Comparison of ENCODE assay signal across 8 mouse cellular contexts in the genomic region with DNA sequence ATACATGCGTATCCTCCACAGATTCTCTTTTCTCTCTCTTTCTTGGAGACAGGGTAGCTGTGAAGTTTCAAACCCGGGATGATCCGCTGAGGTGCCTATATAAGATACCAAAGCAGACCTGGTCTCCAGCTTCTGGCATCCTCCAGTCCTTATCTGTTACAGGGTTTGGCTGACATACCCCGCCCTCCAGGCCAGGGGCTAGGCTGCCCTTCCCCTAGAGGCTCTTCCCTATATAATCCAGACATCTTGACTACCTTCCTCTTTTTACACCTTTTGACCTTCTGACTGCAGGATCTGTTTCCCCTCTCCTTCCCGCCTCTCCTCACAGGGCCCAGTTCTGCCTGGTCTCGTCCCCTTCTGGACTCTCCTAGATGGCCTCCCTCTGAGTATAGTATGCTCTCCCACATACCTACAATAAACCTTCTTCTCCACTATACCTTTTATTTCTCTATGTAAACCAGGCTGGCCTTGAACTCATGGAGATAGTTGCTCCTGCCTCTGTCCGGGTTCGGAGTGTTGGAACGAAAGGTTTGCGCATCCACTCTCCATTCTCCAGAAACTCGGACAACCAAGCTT. TPM values are rescaled to one million over a fixed set of nuclear protein-coding genes. Genes with fewer than 3 reads are reported as not detected.
DNase-seq lines count a peak whose midpoint lies in the region; ATAC-seq and TF ChIP-seq lines count a peak whose summit lies in the region.

No protein-coding gene starts in this region.

- peak overlapping the region; percentile 79 for H3K4me2 ChIP-seq in liver, embryonic 16.5 days (ENCODE audit: low read depth, low read length)
- peak overlapping the region; percentile 72 for H3K4me2 ChIP-seq in stomach, embryonic 14.5 days (replicated peaks; ENCODE audit: low read depth, low read length)

- no peaks in the 10 kb centered on the region for H3K9me3 ChIP-seq in ES-E14 (ENCODE audit: control insufficient read depth, insufficient read depth, low read depth, low read length)
- no peaks in the 10 kb centered on the region for H3K9me3 ChIP-seq in liver, embryonic 16.5 days (replicated peaks; ENCODE audit: control insufficient read depth, low read length)
- H3K9me3 ChIP-seq in stomach, embryonic 14.5 days (ENCODE audit: control insufficient read depth, low read depth, low read length) = no peaks in the 10 kb centered on the region

- intact Hi-C loops in heart, adult 2 months (cut with DNase I) = loop anchor here (2.0 kb wide), 2 partner anchors 26 to 54 kb away; partner anchors contain the start of genes Dynll1 and Rnf10

- peaks cover 3% of the 10 kb centered on the region; the same call in 1 of the 2 replicates for H3K4me1 ChIP-seq in heart, adult 2 months (ENCODE audit: control insufficient read depth, insufficient read depth, low read length)
- peaks cover 0 to 2% of the 10 kb centered on the region in 2 experiments; a peak in 3 of 4 replicates for H3K4me1 ChIP-seq in ES-E14 (ENCODE audit: control insufficient read depth in 2 of 2, insufficient read depth in 2 of 2, low read length in 2 of 2, poor library complexity in 1 of 2)
- H3K4me1 ChIP-seq in liver, embryonic 16.5 days (ENCODE audit: control insufficient read depth, low read depth, low read length) = peaks cover 37% of the 10 kb centered on the region
- peaks cover 23% of the 10 kb centered on the region for H3K4me1 ChIP-seq in stomach, embryonic 14.5 days (ENCODE audit: control insufficient read depth, insufficient read depth, low read length)

- no peak for TF ChIP-seq EP300 in heart, adult 2 months (IDR thresholded peaks at IDR 0.05; ENCODE audit: insufficient read depth, low read depth, low read length)

- no peak for TF ChIP-seq CTCF in heart, adult 2 months (IDR thresholded peaks at IDR 0.05)

- H3K9ac ChIP-seq in heart, adult 2 months (ENCODE audit: low read depth, low read length) = peak overlapping the region; percentile 80
- H3K9ac ChIP-seq in ES-E14 (ENCODE audit: insufficient read depth, low read depth, low read length, poor library complexity, severe bottlenecking) = peak overlapping the region; percentile 68
- peak overlapping the region; percentile 97 for H3K9ac ChIP-seq in liver, embryonic 16.5 days (ENCODE audit: low read depth, low read length)
- H3K9ac ChIP-seq in stomach, embryonic 14.5 days (replicated peaks; ENCODE audit: low read depth, low read length) = peak overlapping the region; percentile 65

- TF ChIP-seq POLR2A in heart, adult 2 months (IDR thresholded peaks at IDR 0.05; ENCODE audit: insufficient read depth, low read depth, low read length) = no peak

- H3K79me2 ChIP-seq in heart, adult 2 months (replicated peaks; ENCODE audit: control insufficient read depth, insufficient read depth, low read length) = no peaks in the 10 kb centered on the region

- DNase-seq in heart, adult 2 months = peak in 1 of 2 experiments; percentile 21
- DNase-seq in heart, adult 9 months (ENCODE audit: low spot score in 2 of 2) = no peak
- DNase-seq in ES-E14 (ENCODE audit: low read depth, low spot score) = no peak
- no peak for DNase-seq in adrenal gland, postnatal 14 days
- DNase-seq in testis, postnatal 14 days (ENCODE audit: low spot score) = no peak

- H3K27ac ChIP-seq in heart, adult 2 months = peak overlapping the region; percentile 80
- peak overlapping the region; percentile 14; the same call in 1 of the 2 replicates for H3K27ac ChIP-seq in ES-E14 (ENCODE audit: insufficient read depth, low read depth, low read length, poor library complexity, severe bottlenecking)
- H3K27ac ChIP-seq in liver, embryonic 16.5 days (ENCODE audit: low read length) = peak overlapping the region; percentile 92
- H3K27ac ChIP-seq in stomach, embryonic 14.5 days (ENCODE audit: low read length) = peak overlapping the region; percentile 29; the same call in 1 of the 2 replicates

- ATAC-seq in granulocyte monocyte progenitor cell, adult 5-6 weeks (replicated peaks; ENCODE audit: poor library complexity, severe bottlenecking) = peak; percentile 51
- ATAC-seq in liver, embryonic 16.5 days (ENCODE audit: low read depth) = peak; percentile 83
- ATAC-seq in stomach, embryonic 14.5 days (ENCODE audit: insufficient number of reproducible peaks, insufficient read depth, low FRiP score, low read depth) = peak; percentile 50

- no peaks in the 10 kb centered on the region for H3K27me3 ChIP-seq in heart, adult 2 months (ENCODE audit: control insufficient read depth, insufficient read depth, low read length)
- no peaks in the 10 kb centered on the region for H3K27me3 ChIP-seq in liver, embryonic 16.5 days (ENCODE audit: control insufficient read depth, insufficient read depth, low read depth, low read length)
- no peaks in the 10 kb centered on the region for H3K27me3 ChIP-seq in stomach, embryonic 14.5 days (ENCODE audit: control insufficient read depth, insufficient read depth, low read length)

- in situ Hi-C loops in ES-E14 (cut with MboI; ENCODE audit: low sequenced_read_pairs in 2 of 2, unreplicated experiment in 2 of 2) = no loop called here

- H3K4me3 ChIP-seq in heart, adult 2 months = peak overlapping the region; percentile 98
- peak overlapping the region; percentile 86 to 99 for H3K4me3 ChIP-seq in ES-E14 (ENCODE audit: insufficient read depth in 1 of 2, low read depth in 1 of 2, low read length in 2 of 2, poor library complexity in 1 of 2, severe bottlenecking in 1 of 2)
- peak overlapping the region; percentile 92 for H3K4me3 ChIP-seq in liver, embryonic 16.5 days (ENCODE audit: low read depth, low read length)
- peak overlapping the region; percentile 95 for H3K4me3 ChIP-seq in stomach, embryonic 14.5 days (ENCODE audit: low read depth, low read length)

- WGBS in heart, adult 2 months = 12% methylated on average over 11 of the region's 11 CpGs
- 6% methylated on average over 11 of the region's 11 CpGs for WGBS in liver, embryonic 16.5 days (ENCODE audit: insufficient replicate concordance)
- 21% methylated on average over 11 of the region's 11 CpGs for WGBS in stomach, embryonic 14.5 days

- no peaks in the 10 kb centered on the region for H3K36me3 ChIP-seq in heart, adult 2 months (ENCODE audit: control insufficient read depth, insufficient read depth, low read length)
- peaks cover 12% of the 10 kb centered on the region; the same call in 1 of the 2 replicates for H3K36me3 ChIP-seq in ES-E14 (ENCODE audit: control insufficient read depth, insufficient read depth, low read length, poor library complexity, severe bottlenecking)
- H3K36me3 ChIP-seq in liver, embryonic 16.5 days (ENCODE audit: control insufficient read depth, insufficient read depth) = peaks cover 14% of the 10 kb centered on the region
- peaks cover 19% of the 10 kb centered on the region; the same call in 1 of the 2 replicates for H3K36me3 ChIP-seq in stomach, embryonic 14.5 days (ENCODE audit: control insufficient read depth, insufficient read depth, low read length)

RNA-seq across cellular contexts. Expression of gene Srsf9, which starts 0.6 kb away (rescaled TPM):
- 10 to 100 TPM; 14.9 to 16.1 TPM for total RNA-seq in heart, adult 2 months (2021)
- 11.8 and 15.3 TPM in 2 replicates for polyA plus RNA-seq in heart, adult 2 months (2012; rRNA removed)
- total RNA-seq in ES-E14 (2012; rRNA removed) = 42.6 and 57.2 TPM in 2 replicates
- total RNA-seq in granulocyte monocyte progenitor cell, adult 5-6 weeks (2014; fragmentation: Nextera tagmentation) = 75.1 and 80.7 TPM in 2 replicates
- 75.0 and 91.4 TPM in 2 replicates for total RNA-seq in granulocyte monocyte progenitor cell, adult 5-6 weeks (2017)
- polyA plus RNA-seq in liver, embryonic 16.5 days (2015; fragmentation: Nextera tagmentation; extraction: Ambion mirVana) = 59.2 and 64.0 TPM in 2 replicates
- polyA plus RNA-seq in stomach, embryonic 14.5 days (2014; fragmentation: Nextera tagmentation; extraction: Ambion mirVana) = 218 and 229 TPM in 2 replicates
- total RNA-seq in adrenal gland, postnatal 14 days (2021) = 71.3 and 78.3 TPM in 2 replicates

RNA-seq across cellular contexts. Expression of gene Gatc, which starts 14.6 kb away (rescaled TPM):
- total RNA-seq in heart, adult 2 months (2021) = 10 to 100 TPM; 18.1 to 19.8 TPM
- 18.2 and 19.9 TPM in 2 replicates for polyA plus RNA-seq in heart, adult 2 months (2012; rRNA removed)
- 1.9 and 3.1 TPM in 2 replicates for total RNA-seq in ES-E14 (2012; rRNA removed)
- total RNA-seq in granulocyte monocyte progenitor cell, adult 5-6 weeks (2014; fragmentation: Nextera tagmentation) = 48.0 and 50.2 TPM in 2 replicates
- 12.1 and 15.3 TPM in 2 replicates for total RNA-seq in granulocyte monocyte progenitor cell, adult 5-6 weeks (2017)
- polyA plus RNA-seq in liver, embryonic 16.5 days (2015; fragmentation: Nextera tagmentation; extraction: Ambion mirVana) = 10.1 and 13.4 TPM in 2 replicates
- polyA plus RNA-seq in stomach, embryonic 14.5 days (2014; fragmentation: Nextera tagmentation; extraction: Ambion mirVana) = 36.0 and 37.0 TPM in 2 replicates
- total RNA-seq in adrenal gland, postnatal 14 days (2021) = 21.2 and 23.9 TPM in 2 replicates

RNA-seq across cellular contexts. Expression of gene Triap1, which starts 14.7 kb away (rescaled TPM):
- 10 to 100 TPM; 21.8 to 24.3 TPM for total RNA-seq in heart, adult 2 months (2021)
- 13.9 and 20.0 TPM in 2 replicates for polyA plus RNA-seq in heart, adult 2 months (2012; rRNA removed)
- 21.5 and 30.7 TPM in 2 replicates for total RNA-seq in ES-E14 (2012; rRNA removed)
- 33.7 and 37.2 TPM in 2 replicates for total RNA-seq in granulocyte monocyte progenitor cell, adult 5-6 weeks (2014; fragmentation: Nextera tagmentation)
- total RNA-seq in granulocyte monocyte progenitor cell, adult 5-6 weeks (2017) = 15.6 and 24.0 TPM in 2 replicates
- 24.5 and 26.2 TPM in 2 replicates for polyA plus RNA-seq in liver, embryonic 16.5 days (2015; fragmentation: Nextera tagmentation; extraction: Ambion mirVana)
- polyA plus RNA-seq in stomach, embryonic 14.5 days (2014; fragmentation: Nextera tagmentation; extraction: Ambion mirVana) = 61.3 and 63.8 TPM in 2 replicates
- 31.5 and 35.5 TPM in 2 replicates for total RNA-seq in adrenal gland, postnatal 14 days (2021)

RNA-seq across cellular contexts. Expression of gene Cox6a1, which starts 22.4 kb away (rescaled TPM):
- total RNA-seq in heart, adult 2 months (2021) = 100 to 1,000 TPM; 232 to 256 TPM
- 546 and 797 TPM in 2 replicates for polyA plus RNA-seq in heart, adult 2 months (2012; rRNA removed)
- total RNA-seq in ES-E14 (2012; rRNA removed) = 936 and 1,706 TPM in 2 replicates
- total RNA-seq in granulocyte monocyte progenitor cell, adult 5-6 weeks (2014; fragmentation: Nextera tagmentation) = 446 and 566 TPM in 2 replicates
- 56.7 and 64.4 TPM in 2 replicates for total RNA-seq in granulocyte monocyte progenitor cell, adult 5-6 weeks (2017)
- polyA plus RNA-seq in liver, embryonic 16.5 days (2015; fragmentation: Nextera tagmentation; extraction: Ambion mirVana) = 674 and 679 TPM in 2 replicates
- 898 and 932 TPM in 2 replicates for polyA plus RNA-seq in stomach, embryonic 14.5 days (2014; fragmentation: Nextera tagmentation; extraction: Ambion mirVana)
- total RNA-seq in adrenal gland, postnatal 14 days (2021) = 1,778 and 1,846 TPM in 2 replicates

RNA-seq across cellular contexts. Expression of gene Dynll1, which starts 25.5 kb away (rescaled TPM):
- 10 to 100 TPM; 65.1 to 85.6 TPM for total RNA-seq in heart, adult 2 months (2021)
- 65.2 and 83.8 TPM in 2 replicates for polyA plus RNA-seq in heart, adult 2 months (2012; rRNA removed)
- 575 and 753 TPM in 2 replicates for total RNA-seq in ES-E14 (2012; rRNA removed)
- 491 and 531 TPM in 2 replicates for total RNA-seq in granulocyte monocyte progenitor cell, adult 5-6 weeks (2014; fragmentation: Nextera tagmentation)
- 298 and 379 TPM in 2 replicates for total RNA-seq in granulocyte monocyte progenitor cell, adult 5-6 weeks (2017)
- polyA plus RNA-seq in liver, embryonic 16.5 days (2015; fragmentation: Nextera tagmentation; extraction: Ambion mirVana) = 470 and 491 TPM in 2 replicates
- 1,629 and 1,647 TPM in 2 replicates for polyA plus RNA-seq in stomach, embryonic 14.5 days (2014; fragmentation: Nextera tagmentation; extraction: Ambion mirVana)
- total RNA-seq in adrenal gland, postnatal 14 days (2021) = 283 and 320 TPM in 2 replicates

Comparison
In these comparisons a context has a peak if more than half of its experiments do, and no peak if none do; other contexts are left out.
1. H3K27ac ChIP-seq: peak in every context shown above with its lines; median percentile 92 in liver, embryonic 16.5 days; 80 in heart, adult 2 months; 29 in stomach, embryonic 14.5 days; 14 in ES-E14.